Mouse (Mus musculus): Measurements from ENCODE around the gene Nr1i3. TPM values are rescaled to one million over a fixed set of nuclear protein-coding genes. Genes with fewer than 3 reads are reported as not detected.

The Nr1i3 gene
- polyA plus RNA-seq, 1 experiment from 2014 or later = 1.6 TPM

GRCm38 (mm10) chr1:171187851-171188700 lies 25.7 kb upstream of the Nr1i3 start:
- H3K27me3 ChIP-seq (replicated peaks) = no peaks in the 10 kb centered on the region
- peaks cover 25% of the 10 kb centered on the region for H3K4me1 ChIP-seq
- no peaks in the 10 kb centered on the region for H3K9me3 ChIP-seq
- no peak for ATAC-seq (ENCODE audit: insufficient read depth, low FRiP score, low read depth)
- no peak overlapping the region for H3K9ac ChIP-seq
- H3K4me2 ChIP-seq = no peak overlapping the region
- 68% methylated on average over 13 of the region's 13 CpGs for WGBS
- no peak overlapping the region for H3K4me3 ChIP-seq (replicated peaks)
- no peak overlapping the region for H3K27ac ChIP-seq
- H3K36me3 ChIP-seq = no peaks in the 10 kb centered on the region

DNA sequence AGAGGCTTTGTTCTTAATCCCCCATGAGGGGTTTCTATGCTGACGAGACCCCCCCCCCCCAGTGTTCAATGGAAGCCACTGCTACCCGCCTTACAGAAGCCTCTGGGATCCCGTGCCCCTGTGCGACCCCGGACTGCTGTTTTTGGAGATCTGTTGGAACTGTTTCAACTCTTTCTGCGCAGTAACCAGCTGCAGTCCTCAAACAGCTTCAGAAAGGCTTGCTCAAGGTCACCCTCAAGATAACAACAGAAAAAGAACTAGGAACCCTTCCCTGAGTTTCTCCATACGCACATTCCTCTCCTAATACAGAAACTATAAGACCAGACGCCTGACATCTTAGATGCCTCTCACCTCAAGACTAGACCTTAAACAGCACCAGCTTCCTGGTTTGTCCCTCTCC lies 24.7 kb upstream of the Nr1i3 start:
- Histone ChIP-seq H3K9ac (no peak overlapping the region), H3K27ac (peak overlapping the region; percentile 69), H3K4me3 (replicated peaks) (no peak overlapping the region), H3K9me3 (no peaks in the 10 kb centered on the region), H3K4me2 (peak overlapping the region; percentile 12; the same call in 1 of the 2 replicates), H3K4me1 (peaks cover 30% of the 10 kb centered on the region), H3K27me3 (replicated peaks) (no peaks in the 10 kb centered on the region; the same call in 1 of the 2 replicates), H3K36me3 (no peaks in the 10 kb centered on the region)
- WGBS = 14% methylated on average over 8 of the region's 8 CpGs
- ATAC-seq (ENCODE audit: insufficient read depth, low FRiP score, low read depth) = no peak

GRCm38 (mm10) chr1:171189476-171190114 lies 24.2 kb upstream of the Nr1i3 start:
- 36% methylated on average over 14 of the region's 14 CpGs for WGBS
- Histone ChIP-seq H3K9me3 (no peaks in the 10 kb centered on the region), H3K4me2 (peak overlapping the region; percentile 12; the same call in 1 of the 2 replicates), H3K27me3 (replicated peaks) (peaks cover 5% of the 10 kb centered on the region; the same call in 1 of the 2 replicates), H3K4me3 (replicated peaks) (no peak overlapping the region), H3K36me3 (no peaks in the 10 kb centered on the region), H3K9ac (no peak overlapping the region), H3K4me1 (peaks cover 32% of the 10 kb centered on the region), H3K27ac (peak overlapping the region; percentile 69)
- ATAC-seq (ENCODE audit: insufficient read depth, low FRiP score, low read depth) = peak; percentile 58; the same call in 1 of the 2 replicates

DNA sequence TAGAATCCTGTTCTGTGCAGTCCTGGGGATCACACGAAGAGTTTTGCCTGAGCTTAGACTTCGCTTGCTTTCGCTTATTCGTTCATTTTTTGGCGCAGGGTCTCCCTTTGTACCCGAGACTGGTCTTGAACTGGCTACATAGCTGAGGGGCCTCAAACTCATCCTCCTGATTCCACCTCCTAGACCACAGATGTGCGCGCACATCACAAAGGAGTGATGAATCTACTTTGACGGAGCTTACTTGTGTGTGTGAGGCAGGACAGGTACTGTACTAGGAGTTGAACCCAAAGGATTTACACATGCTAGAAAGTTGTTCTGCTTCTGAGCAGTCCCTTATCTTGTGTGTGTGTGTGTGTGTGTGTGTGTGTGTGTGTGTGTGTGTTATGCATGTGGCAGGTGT lies 22.9 kb upstream of the Nr1i3 start:
- Histone ChIP-seq H3K9ac (no peak overlapping the region), H3K36me3 (no peaks in the 10 kb centered on the region), H3K4me3 (replicated peaks) (no peak overlapping the region), H3K9me3 (no peaks in the 10 kb centered on the region), H3K4me2 (no peak overlapping the region), H3K4me1 (peaks cover 35% of the 10 kb centered on the region), H3K27ac (no peak overlapping the region), H3K27me3 (replicated peaks) (peaks cover 16% of the 10 kb centered on the region)
- no peak for ATAC-seq (ENCODE audit: insufficient read depth, low FRiP score, low read depth)
- WGBS = 94% methylated on average over 9 of the region's 9 CpGs

DNA sequence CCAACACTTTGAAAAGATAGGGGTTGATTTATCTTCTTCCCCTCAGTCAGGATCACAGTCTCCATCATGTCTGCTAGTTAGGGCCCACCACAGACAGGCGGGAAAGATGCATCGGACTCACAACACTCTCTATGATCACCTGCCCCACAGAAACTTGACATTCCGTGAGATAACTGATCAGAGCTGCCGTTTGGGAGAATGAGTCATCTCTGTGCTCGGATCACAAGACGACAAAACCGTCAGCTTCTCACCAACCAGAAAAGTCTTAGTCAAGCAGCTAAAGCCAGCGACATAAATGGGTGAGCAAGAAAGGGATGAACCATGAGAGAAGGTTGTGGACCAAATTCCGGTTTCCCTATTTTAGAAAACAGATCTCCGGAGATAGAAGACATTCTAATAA lies 21.5 kb upstream of the Nr1i3 start:
- WGBS = 59% methylated on average over 10 of the region's 10 CpGs
- H3K27me3 ChIP-seq (replicated peaks) = peaks cover 21% of the 10 kb centered on the region
- no peak overlapping the region for H3K4me2 ChIP-seq
- no peak for ATAC-seq (ENCODE audit: insufficient read depth, low FRiP score, low read depth)
- no peaks in the 10 kb centered on the region for H3K36me3 ChIP-seq
- no peak overlapping the region for H3K9ac ChIP-seq
- H3K4me3 ChIP-seq (replicated peaks) = no peak overlapping the region
- H3K4me1 ChIP-seq = peaks cover 37% of the 10 kb centered on the region
- no peaks in the 10 kb centered on the region for H3K9me3 ChIP-seq
- H3K27ac ChIP-seq = no peak overlapping the region

DNA sequence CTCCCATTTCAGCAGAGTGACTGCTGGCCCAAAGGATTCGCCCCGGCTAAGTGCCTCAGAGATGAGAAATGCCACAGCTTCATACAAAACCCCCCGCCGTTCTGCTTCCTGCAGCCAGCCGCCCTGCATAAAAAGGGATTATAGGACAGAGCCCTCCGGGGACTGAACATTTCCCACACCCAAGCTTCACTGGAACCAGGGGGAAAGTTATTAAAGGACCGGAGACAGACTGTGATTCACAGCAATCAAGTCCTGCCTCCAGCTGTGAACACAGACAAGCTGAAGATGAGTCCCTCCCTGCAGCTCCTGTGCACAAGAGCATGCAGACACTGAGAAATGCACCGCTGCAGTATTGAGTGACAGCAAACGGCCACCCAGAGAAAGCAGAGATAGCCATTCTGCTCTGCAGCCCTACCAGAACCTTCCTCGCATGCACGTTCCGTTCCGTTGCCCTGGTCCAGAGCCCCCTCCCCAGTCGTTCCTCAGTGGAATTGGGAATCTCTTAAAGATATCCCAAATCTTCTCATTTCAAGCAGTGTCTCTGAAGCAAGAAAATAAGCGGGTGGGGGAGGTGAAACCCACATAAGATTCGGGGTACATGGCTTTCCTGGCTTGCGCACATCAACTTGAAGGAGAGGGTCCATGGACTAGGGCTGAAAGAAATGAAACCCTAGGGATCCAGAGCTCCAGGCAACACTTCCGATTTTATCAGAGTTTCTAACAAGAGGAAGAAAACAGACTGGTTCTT lies 20.5 kb upstream of the Nr1i3 start:
- Histone ChIP-seq H3K27me3 (replicated peaks) (peaks cover 21% of the 10 kb centered on the region), H3K9ac (no peak overlapping the region)
- ATAC-seq (ENCODE audit: insufficient read depth, low FRiP score, low read depth) = no peak

GRCm38 (mm10) chr1:171193911-171194830 lies 19.6 kb upstream of the Nr1i3 start:
- Histone ChIP-seq H3K9ac (no peak overlapping the region), H3K4me1 (peaks cover 33% of the 10 kb centered on the region), H3K4me3 (replicated peaks) (no peak overlapping the region), H3K9me3 (no peaks in the 10 kb centered on the region), H3K36me3 (no peaks in the 10 kb centered on the region), H3K27ac (no peak overlapping the region), H3K4me2 (peak overlapping the region; percentile 46; the same call in 1 of the 2 replicates), H3K27me3 (replicated peaks) (peaks cover 21% of the 10 kb centered on the region)
- 31% methylated on average over 11 of the region's 11 CpGs for WGBS
- ATAC-seq (ENCODE audit: insufficient read depth, low FRiP score, low read depth) = no peak

More for the DNA sequence above, 20.5 kb upstream of the Nr1i3 start:
- Histone ChIP-seq H3K36me3 (no peaks in the 10 kb centered on the region), H3K9me3 (no peaks in the 10 kb centered on the region), H3K27ac (no peak overlapping the region), H3K4me2 (peak overlapping the region; percentile 46), H3K4me1 (peaks cover 37% of the 10 kb centered on the region), H3K4me3 (replicated peaks) (no peak overlapping the region; the same call in 1 of the 2 replicates)
- 9% methylated on average over 18 of the region's 18 CpGs for WGBS

DNA sequence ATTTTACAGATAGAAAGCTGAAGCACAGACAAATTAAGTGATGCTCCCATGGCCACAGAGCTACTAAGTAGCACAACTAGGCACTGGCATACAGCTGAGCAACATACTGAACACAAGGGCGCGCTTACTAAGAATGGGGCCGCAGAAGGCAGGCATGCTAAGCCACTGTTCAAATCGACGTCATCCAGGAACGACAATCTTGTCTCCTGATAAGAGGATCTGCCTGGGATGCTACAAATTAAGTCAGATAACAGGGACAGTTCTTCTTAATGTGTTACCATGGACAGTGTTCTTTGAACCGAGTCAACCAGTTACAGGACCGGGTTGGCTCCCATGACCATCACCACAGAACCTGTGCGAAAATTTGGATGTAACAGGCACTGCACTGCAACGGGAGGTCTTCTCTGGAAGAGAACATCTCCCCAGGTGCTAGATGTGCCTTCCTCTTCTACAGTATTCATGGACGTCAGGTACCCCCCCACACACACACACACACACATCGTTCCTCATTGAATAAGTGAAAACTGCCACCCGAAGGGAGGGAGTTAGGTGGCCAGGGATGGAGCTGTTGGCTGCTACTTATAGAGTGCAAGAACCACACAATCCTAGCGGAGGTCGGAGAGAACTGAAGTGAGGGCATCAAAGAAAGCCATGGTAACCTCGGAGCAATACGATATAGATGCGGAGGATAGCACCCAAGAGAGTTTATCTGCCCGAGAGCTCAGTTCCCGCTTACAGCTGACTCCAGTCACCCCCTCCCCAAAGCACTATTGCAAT lies 18.5 kb upstream of the Nr1i3 start:
- WGBS = 16% methylated on average over 20 of the region's 20 CpGs
- Histone ChIP-seq H3K27me3 (replicated peaks) (peaks cover 21% of the 10 kb centered on the region), H3K9me3 (no peaks in the 10 kb centered on the region), H3K4me1 (peaks cover 25% of the 10 kb centered on the region), H3K27ac (no peak overlapping the region), H3K9ac (peak overlapping the region; percentile 23; the same call in 1 of the 2 replicates), H3K4me2 (peak overlapping the region; percentile 91), H3K4me3 (replicated peaks) (peak overlapping the region; percentile 51), H3K36me3 (no peaks in the 10 kb centered on the region)
- no peak for ATAC-seq (ENCODE audit: insufficient read depth, low FRiP score, low read depth)

DNA sequence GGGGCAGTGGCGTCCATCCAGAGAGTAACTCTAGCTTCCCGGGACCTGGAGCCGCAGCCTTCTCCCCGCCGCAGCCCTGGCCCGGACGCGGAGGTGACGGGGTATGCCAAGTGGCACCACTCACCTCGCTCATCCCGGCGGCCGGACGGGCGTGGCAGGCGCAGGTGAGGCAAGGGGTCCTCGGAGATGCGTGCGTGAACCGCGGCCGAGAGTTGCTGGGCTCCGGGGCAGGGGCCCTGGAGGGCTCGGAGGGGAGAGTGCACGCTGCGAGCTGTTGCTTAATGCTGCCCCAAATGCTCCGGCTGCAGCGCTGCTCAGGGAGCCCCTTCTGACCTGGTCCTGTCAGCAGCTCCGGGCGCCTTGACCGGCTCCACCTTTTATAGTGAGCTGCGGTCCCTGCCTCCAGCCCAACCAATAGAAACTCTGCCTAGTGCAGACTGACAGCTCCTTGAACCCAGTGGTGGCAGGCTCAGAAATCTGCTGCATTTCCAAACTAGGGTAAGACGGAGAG lies 17.8 kb upstream of the Nr1i3 start, which contains the start of gene Pcp4l1:
Gene Pcp4l1, minus strand, starts transcription at position 382 of the 511 bp plus-strand sequence.
- peak; percentile 88 for ATAC-seq (ENCODE audit: insufficient read depth, low FRiP score, low read depth)
- peaks cover 25% of the 10 kb centered on the region for H3K4me1 ChIP-seq
- peak within 1 kb of the TSS; percentile 91 for H3K4me2 ChIP-seq

GRCm38 (mm10) chr1:171199532-171199931 lies 14.2 kb upstream of the Nr1i3 start:
- no peak overlapping the region for H3K4me2 ChIP-seq
- WGBS = 41% methylated on average over 1 of the region's 1 CpGs
- H3K4me1 ChIP-seq = peaks cover 11% of the 10 kb centered on the region
- no peak overlapping the region for H3K9ac ChIP-seq
- H3K27me3 ChIP-seq (replicated peaks) = peaks cover 17% of the 10 kb centered on the region
- no peak overlapping the region for H3K4me3 ChIP-seq (replicated peaks)
- no peaks in the 10 kb centered on the region for H3K36me3 ChIP-seq
- H3K9me3 ChIP-seq = no peaks in the 10 kb centered on the region
- no peak for ATAC-seq (ENCODE audit: insufficient read depth, low FRiP score, low read depth)
- H3K27ac ChIP-seq = no peak overlapping the region

More for the DNA sequence above, 17.8 kb upstream of the Nr1i3 start, which contains the start of gene Pcp4l1:
- no peak within 1 kb of the TSS for H3K27ac ChIP-seq
- H3K9me3 ChIP-seq = no peaks in the 10 kb centered on the region
- peak within 1 kb of the TSS; percentile 23; the same call in 1 of the 2 replicates for H3K9ac ChIP-seq
- under 1% methylated on average over 33 of the region's 33 CpGs for WGBS
- H3K36me3 ChIP-seq = no peaks in the 10 kb centered on the region
- H3K4me3 ChIP-seq (replicated peaks) = peak within 1 kb of the TSS; percentile 51
- peaks cover 21% of the 10 kb centered on the region for H3K27me3 ChIP-seq (replicated peaks)
